Mouse (Mus musculus) ES-Bruce4 (cell line): ENCODE data around the gene Msi2.

ENCODE experiments used
- CTCF ChIP-seq: IDR thresholded peaks from one replicate; pipeline ENCODE4 v1.8.1; 2011; ENCODE audit warnings: low read depth, low read length
- POLR2A ChIP-seq: IDR thresholded peaks from one replicate; pipeline ENCODE4 v1.8.1; 2011; ENCODE audit warnings: low read length; ENCODE audit not compliant: insufficient read depth

DNA sequence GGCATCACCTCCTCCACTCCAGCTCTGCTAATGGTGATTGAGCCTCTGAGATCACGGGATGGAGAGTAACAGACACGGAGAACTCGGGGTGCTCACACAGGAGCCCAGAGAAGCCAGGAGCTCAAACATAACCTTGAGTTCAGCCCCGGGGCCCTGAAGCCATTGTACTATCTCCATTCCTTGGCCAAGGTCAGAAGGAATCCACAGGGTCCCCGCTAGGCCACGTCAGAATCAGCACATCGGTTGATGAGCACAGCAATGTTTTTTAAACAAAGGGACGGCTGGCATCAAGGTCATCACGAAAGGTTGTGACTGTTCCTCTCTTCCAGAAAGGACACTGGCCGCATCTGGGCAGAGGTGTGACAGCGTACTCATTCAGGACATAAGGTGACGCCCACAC lies 27.0 kb upstream of the Msi2 start:
- TF ChIP-seq CTCF (no peak), POLR2A (no peak)
